Mouse (Mus musculus): ENCODE measurements at regions not wholly inside any gene's neighbourhood (a gene's known extent, or its start where the extent isn't known, plus 50 kb on each side); places are given as distances from the start of the nearest gene placed in this dataset.

GRCm38 (mm10) chr6:36058206-36058605 is 329.7 kb upstream of the Chrm2 start:
- DNase-seq (ENCODE audit: low spot score), result no peak
- no peak overlapping the region for H3K4me2 ChIP-seq (replicated peaks; ENCODE audit: low read depth, low read length, severe bottlenecking)
- H3K4me1 ChIP-seq (ENCODE audit: control insufficient read depth, insufficient read depth, low read length), result no peaks in the 10 kb centered on the region
- no peak overlapping the region for H3K27ac ChIP-seq (replicated peaks; ENCODE audit: low read depth, low read length)
- no peak overlapping the region for H3K4me3 ChIP-seq (replicated peaks; ENCODE audit: low read length)
- no peaks in the 10 kb centered on the region for H3K27me3 ChIP-seq (ENCODE audit: control insufficient read depth, insufficient read depth, low read length)
- H3K36me3 ChIP-seq (ENCODE audit: control insufficient read depth, insufficient read depth, low read length), result no peaks in the 10 kb centered on the region
- H3K9ac ChIP-seq (ENCODE audit: low read depth, low read length, severe bottlenecking), result no peak overlapping the region
- no peaks in the 10 kb centered on the region for H3K9me3 ChIP-seq (ENCODE audit: control insufficient read depth, low read length)
- no peak for TF ChIP-seq POLR2A (IDR thresholded peaks at IDR 0.05; ENCODE audit: borderline replicate concordance, extremely low read depth, insufficient read depth, insufficient read length)
- no peak for ATAC-seq (ENCODE audit: low FRiP score, low read depth)

DNA sequence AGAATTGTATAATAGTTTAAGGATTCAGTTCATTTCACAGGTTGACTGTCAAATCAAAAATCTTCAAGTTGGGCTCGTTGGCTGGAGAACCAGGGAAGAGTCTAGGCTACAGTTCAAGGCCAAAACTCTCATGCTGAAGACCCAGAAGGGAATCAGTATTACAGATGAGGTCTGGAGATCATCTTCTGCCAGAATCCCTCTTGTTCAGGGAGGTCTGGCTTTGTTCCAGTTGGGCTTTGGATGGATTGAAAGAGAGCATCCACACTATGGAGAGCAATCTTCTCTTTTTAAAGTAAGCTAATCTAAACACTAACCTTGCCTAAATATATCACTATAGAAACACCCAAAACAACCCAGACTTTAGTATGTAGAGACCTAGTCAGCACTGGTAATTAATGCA is 327.5 kb upstream of the Chrm2 start:
- H3K27me3 ChIP-seq (ENCODE audit: control insufficient read depth, insufficient read depth, low read length), result no peaks in the 10 kb centered on the region
- H3K4me2 ChIP-seq (replicated peaks; ENCODE audit: low read depth, low read length, severe bottlenecking), result no peak overlapping the region
- ATAC-seq (ENCODE audit: low FRiP score, low read depth), result no peak
- no peak overlapping the region for H3K9ac ChIP-seq (ENCODE audit: low read depth, low read length, severe bottlenecking)
- H3K27ac ChIP-seq (replicated peaks; ENCODE audit: low read depth, low read length), result no peak overlapping the region
- H3K9me3 ChIP-seq (ENCODE audit: control insufficient read depth, low read length), result no peaks in the 10 kb centered on the region
- no peaks in the 10 kb centered on the region for H3K4me1 ChIP-seq (ENCODE audit: control insufficient read depth, insufficient read depth, low read length)
- no peaks in the 10 kb centered on the region for H3K36me3 ChIP-seq (ENCODE audit: control insufficient read depth, insufficient read depth, low read length)
- no peak for TF ChIP-seq POLR2A (IDR thresholded peaks at IDR 0.05; ENCODE audit: borderline replicate concordance, extremely low read depth, insufficient read depth, insufficient read length)
- no peak for DNase-seq (ENCODE audit: low spot score)
- 81% methylated on average over 1 of the region's 1 CpGs for whole genome bisulfite sequencing
- no peak overlapping the region for H3K4me3 ChIP-seq (replicated peaks; ENCODE audit: low read length)

GRCm38 (mm10) chr6:36064919-36065318 is 323.0 kb upstream of the Chrm2 start:
- Histone ChIP-seq H3K27ac (replicated peaks; ENCODE audit: low read depth, low read length) (no peak overlapping the region), H3K36me3 (ENCODE audit: control insufficient read depth, insufficient read depth, low read length) (no peaks in the 10 kb centered on the region), H3K4me1 (ENCODE audit: control insufficient read depth, insufficient read depth, low read length) (no peaks in the 10 kb centered on the region), H3K4me2 (replicated peaks; ENCODE audit: low read depth, low read length, severe bottlenecking) (no peak overlapping the region), H3K4me3 (replicated peaks; ENCODE audit: low read length) (no peak overlapping the region), H3K9ac (ENCODE audit: low read depth, low read length, severe bottlenecking) (no peak overlapping the region), H3K27me3 (ENCODE audit: control insufficient read depth, insufficient read depth, low read length) (no peaks in the 10 kb centered on the region), H3K9me3 (ENCODE audit: control insufficient read depth, low read length) (no peaks in the 10 kb centered on the region)
- ATAC-seq (ENCODE audit: low FRiP score, low read depth), result no peak
- no peak for TF ChIP-seq POLR2A (IDR thresholded peaks at IDR 0.05; ENCODE audit: borderline replicate concordance, extremely low read depth, insufficient read depth, insufficient read length)
- WGBS, result 81% methylated on average over 1 of the region's 1 CpGs
- DNase-seq (ENCODE audit: low spot score), result no peak

GRCm38 (mm10) chr6:36068690-36069089 is 319.2 kb upstream of the Chrm2 start:
- H3K4me2 ChIP-seq (replicated peaks; ENCODE audit: low read depth, low read length, severe bottlenecking), result no peak overlapping the region
- no peak for ATAC-seq (ENCODE audit: low FRiP score, low read depth)
- WGBS, result 87% methylated on average over 2 of the region's 2 CpGs
- no peaks in the 10 kb centered on the region for H3K9me3 ChIP-seq (ENCODE audit: control insufficient read depth, low read length)
- H3K4me1 ChIP-seq (ENCODE audit: control insufficient read depth, insufficient read depth, low read length), result no peaks in the 10 kb centered on the region
- DNase-seq (ENCODE audit: low spot score), result no peak
- H3K27ac ChIP-seq (replicated peaks; ENCODE audit: low read depth, low read length), result no peak overlapping the region
- H3K36me3 ChIP-seq (ENCODE audit: control insufficient read depth, insufficient read depth, low read length), result no peaks in the 10 kb centered on the region
- no peaks in the 10 kb centered on the region for H3K27me3 ChIP-seq (ENCODE audit: control insufficient read depth, insufficient read depth, low read length)
- no peak overlapping the region for H3K4me3 ChIP-seq (replicated peaks; ENCODE audit: low read length)
- H3K9ac ChIP-seq (ENCODE audit: low read depth, low read length, severe bottlenecking), result no peak overlapping the region
- no peak for TF ChIP-seq POLR2A (IDR thresholded peaks at IDR 0.05; ENCODE audit: borderline replicate concordance, extremely low read depth, insufficient read depth, insufficient read length)

DNA sequence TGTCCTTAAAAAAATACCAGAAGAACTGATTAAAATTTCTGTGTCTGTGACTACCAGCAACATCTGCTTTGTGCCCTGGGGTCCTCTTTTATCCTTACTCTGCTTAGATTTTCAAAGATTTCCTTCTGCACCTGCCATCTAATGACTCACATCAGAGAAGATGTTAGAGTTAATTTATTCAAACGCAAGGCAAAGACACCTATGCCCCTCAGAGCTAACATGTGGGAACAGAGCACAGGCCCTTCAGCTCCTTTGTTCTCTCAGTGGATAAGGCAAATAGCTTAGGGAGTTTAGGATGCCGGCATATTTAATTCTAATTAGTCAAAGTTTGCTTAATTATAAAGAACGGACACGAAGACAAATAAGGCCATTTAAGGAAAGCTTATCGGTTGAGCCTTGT is 308.3 kb upstream of the Chrm2 start:
- no peak overlapping the region for H3K9ac ChIP-seq (ENCODE audit: low read depth, low read length, severe bottlenecking)
- no peak overlapping the region for H3K4me3 ChIP-seq (replicated peaks; ENCODE audit: low read length)
- WGBS, result 73% methylated on average over 5 of the region's 5 CpGs
- H3K4me1 ChIP-seq (ENCODE audit: control insufficient read depth, insufficient read depth, low read length), result no peaks in the 10 kb centered on the region
- H3K27me3 ChIP-seq (ENCODE audit: control insufficient read depth, insufficient read depth, low read length), result no peaks in the 10 kb centered on the region
- TF ChIP-seq POLR2A (IDR thresholded peaks at IDR 0.05; ENCODE audit: borderline replicate concordance, extremely low read depth, insufficient read depth, insufficient read length), result no peak
- no peak overlapping the region for H3K27ac ChIP-seq (replicated peaks; ENCODE audit: low read depth, low read length)
- no peaks in the 10 kb centered on the region for H3K9me3 ChIP-seq (ENCODE audit: control insufficient read depth, low read length)
- ATAC-seq (ENCODE audit: low FRiP score, low read depth), result no peak
- DNase-seq (ENCODE audit: low spot score), result no peak
- H3K36me3 ChIP-seq (ENCODE audit: control insufficient read depth, insufficient read depth, low read length), result no peaks in the 10 kb centered on the region
- no peak overlapping the region for H3K4me2 ChIP-seq (replicated peaks; ENCODE audit: low read depth, low read length, severe bottlenecking)

GRCm38 (mm10) chr6:36093584-36093983 is 294.3 kb upstream of the Chrm2 start:
- ATAC-seq (ENCODE audit: low FRiP score, low read depth), result no peak
- Histone ChIP-seq H3K4me2 (replicated peaks; ENCODE audit: low read depth, low read length, severe bottlenecking) (no peak overlapping the region), H3K4me1 (ENCODE audit: control insufficient read depth, insufficient read depth, low read length) (no peaks in the 10 kb centered on the region), H3K27ac (replicated peaks; ENCODE audit: low read depth, low read length) (no peak overlapping the region), H3K36me3 (ENCODE audit: control insufficient read depth, insufficient read depth, low read length) (no peaks in the 10 kb centered on the region), H3K27me3 (ENCODE audit: control insufficient read depth, insufficient read depth, low read length) (no peaks in the 10 kb centered on the region), H3K4me3 (replicated peaks; ENCODE audit: low read length) (no peak overlapping the region), H3K9ac (ENCODE audit: low read depth, low read length, severe bottlenecking) (no peak overlapping the region), H3K9me3 (ENCODE audit: control insufficient read depth, low read length) (no peaks in the 10 kb centered on the region)
- DNase-seq (ENCODE audit: low spot score), result no peak
- WGBS, result 86% methylated on average over 2 of the region's 2 CpGs
- no peak for TF ChIP-seq POLR2A (IDR thresholded peaks at IDR 0.05; ENCODE audit: borderline replicate concordance, extremely low read depth, insufficient read depth, insufficient read length)
